Mouse (Mus musculus): ENCODE measurements at regions not wholly inside any gene's neighbourhood (a gene's known extent, or its start where the extent isn't known, plus 50 kb on each side); places are given as distances from the start of the nearest gene placed in this dataset.
"Not testable (repeated sequence)": the region's sequence is repeated elsewhere in the genome, so short reads cannot be mapped to it uniquely, and the experiment has no call there.

DNA sequence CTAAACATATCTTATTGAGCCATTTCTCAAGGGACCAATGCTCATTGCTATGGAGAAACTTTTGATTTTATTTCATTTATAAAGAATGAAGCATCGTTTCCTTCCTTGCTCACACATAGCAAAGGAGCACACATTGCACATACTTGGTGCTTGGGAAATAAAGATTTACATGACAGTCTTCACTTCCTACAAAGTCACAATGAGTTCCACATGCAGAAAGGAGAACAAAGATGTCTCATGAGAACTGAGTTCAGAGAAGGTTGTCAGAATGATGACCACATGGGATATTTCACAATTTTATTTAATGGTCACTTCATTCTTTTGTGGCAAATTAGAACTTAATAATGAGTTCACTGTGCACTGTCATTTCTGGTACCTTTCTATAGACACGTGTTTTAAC is 114.3 kb upstream of the Egfr start:
- H3K27me3 ChIP-seq (ENCODE audit: insufficient read depth, low read length): no peaks in the 10 kb centered on the region
- 88% methylated on average over 2 of the region's 2 CpGs for WGBS
- no peak for ATAC-seq (ENCODE audit: low FRiP score)
- H3K4me1 ChIP-seq (ENCODE audit: insufficient read depth, low read length): no peaks in the 10 kb centered on the region
- H3K36me3 ChIP-seq (ENCODE audit: insufficient read depth, low read length): no peaks in the 10 kb centered on the region
- no peak overlapping the region for H3K27ac ChIP-seq (ENCODE audit: low read depth, low read length)
- no peak overlapping the region for H3K4me3 ChIP-seq (ENCODE audit: low read depth, low read length)
- DNase-seq (ENCODE audit: low spot score): no peak
- H3K9me3 ChIP-seq (ENCODE audit: low read length): no peaks in the 10 kb centered on the region
- H3K4me2 ChIP-seq (ENCODE audit: low read depth, low read length, poor library complexity, severe bottlenecking): no peak overlapping the region
- no peak overlapping the region for H3K9ac ChIP-seq (replicated peaks; ENCODE audit: low read length, poor library complexity, severe bottlenecking)
- no peak for TF ChIP-seq CTCF (IDR thresholded peaks at IDR 0.05)

DNA sequence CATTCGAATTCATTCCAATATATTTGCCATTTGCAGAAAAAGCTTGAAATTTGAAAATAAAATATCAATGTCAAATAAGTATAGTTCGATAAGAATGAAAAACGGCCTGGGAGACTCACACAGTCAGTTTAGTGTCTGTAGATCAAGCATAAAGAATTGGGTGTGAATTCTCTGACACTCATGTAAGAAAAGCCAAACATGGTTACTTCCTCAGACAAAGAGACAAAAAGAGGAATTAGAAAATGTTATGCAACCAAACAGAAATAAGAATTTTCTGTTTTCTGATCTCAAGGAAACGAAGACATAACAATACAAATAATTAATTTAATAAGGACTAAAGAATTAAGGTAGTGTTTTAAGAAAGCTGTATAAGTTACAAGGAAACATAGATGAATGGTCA is 113.7 kb upstream of the Egfr start:
- H3K36me3 ChIP-seq (ENCODE audit: insufficient read depth, low read length): no peaks in the 10 kb centered on the region
- no peak overlapping the region for H3K27ac ChIP-seq (ENCODE audit: low read depth, low read length)
- DNase-seq (ENCODE audit: low spot score): no peak
- H3K4me2 ChIP-seq (ENCODE audit: low read depth, low read length, poor library complexity, severe bottlenecking): no peak overlapping the region
- TF ChIP-seq CTCF (IDR thresholded peaks at IDR 0.05): no peak
- no peak overlapping the region for H3K9ac ChIP-seq (replicated peaks; ENCODE audit: low read length, poor library complexity, severe bottlenecking)
- no peaks in the 10 kb centered on the region for H3K27me3 ChIP-seq (ENCODE audit: insufficient read depth, low read length)
- no peak for ATAC-seq (ENCODE audit: low FRiP score)
- no peaks in the 10 kb centered on the region for H3K9me3 ChIP-seq (ENCODE audit: low read length)
- no peaks in the 10 kb centered on the region for H3K4me1 ChIP-seq (ENCODE audit: insufficient read depth, low read length)
- WGBS: 90% methylated on average over 4 of the region's 4 CpGs
- H3K4me3 ChIP-seq (ENCODE audit: low read depth, low read length): no peak overlapping the region

DNA sequence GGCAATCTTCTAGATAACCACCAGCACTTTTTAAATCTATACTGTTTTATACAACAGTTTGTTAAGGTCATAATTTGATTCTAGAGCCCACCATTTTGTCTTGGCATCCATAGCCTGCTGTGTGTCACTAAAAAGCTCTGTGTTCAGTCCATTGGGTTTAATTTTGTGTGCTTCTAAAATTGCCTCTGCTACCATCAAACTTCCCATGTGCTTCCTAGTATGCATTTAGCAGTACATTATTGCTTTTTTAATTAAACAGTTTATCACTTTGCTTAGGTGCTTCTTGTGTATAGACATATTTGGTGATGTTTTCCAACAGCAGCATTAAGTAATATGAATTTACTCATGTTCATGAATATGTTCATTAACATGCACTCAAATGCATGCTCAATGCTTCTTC is 102.4 kb upstream of the Egfr start:
- H3K27ac ChIP-seq (ENCODE audit: low read depth, low read length): no peak overlapping the region
- H3K36me3 ChIP-seq (ENCODE audit: insufficient read depth, low read length): no peaks in the 10 kb centered on the region
- H3K9ac ChIP-seq (replicated peaks; ENCODE audit: low read length, poor library complexity, severe bottlenecking): no peak overlapping the region
- no peaks in the 10 kb centered on the region for H3K27me3 ChIP-seq (ENCODE audit: insufficient read depth, low read length)
- no peak for ATAC-seq (ENCODE audit: low FRiP score)
- no peaks in the 10 kb centered on the region for H3K4me1 ChIP-seq (ENCODE audit: insufficient read depth, low read length)
- no peak overlapping the region for H3K4me2 ChIP-seq (ENCODE audit: low read depth, low read length, poor library complexity, severe bottlenecking)
- peak; percentile 9 for DNase-seq (ENCODE audit: low spot score)
- H3K9me3 ChIP-seq (ENCODE audit: low read length): no peaks in the 10 kb centered on the region
- TF ChIP-seq CTCF (IDR thresholded peaks at IDR 0.05): no peak
- no peak overlapping the region for H3K4me3 ChIP-seq (ENCODE audit: low read depth, low read length)

DNA sequence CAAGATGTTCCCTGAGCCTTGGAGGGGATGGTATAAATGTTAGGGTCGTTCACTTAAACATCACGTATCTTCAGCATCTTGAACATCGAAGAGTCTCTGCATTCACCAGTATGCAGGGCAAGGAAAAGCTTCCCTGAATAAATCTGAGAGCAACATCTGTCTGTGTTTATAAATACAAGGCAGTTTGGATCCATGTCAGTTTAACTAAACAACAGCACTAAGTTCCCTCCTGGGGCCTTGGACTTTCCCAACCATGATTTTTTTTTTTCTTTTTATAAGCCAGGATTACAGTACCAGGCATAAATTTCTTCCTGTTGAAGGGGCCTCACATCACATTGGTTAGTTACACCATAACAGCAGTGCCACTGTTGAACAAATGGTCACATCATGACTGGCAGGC is 88.2 kb upstream of the Egfr start:
- ATAC-seq (ENCODE audit: low FRiP score) (no peak), DNase-seq (ENCODE audit: low spot score) (no peak)
- Histone ChIP-seq H3K27me3 (ENCODE audit: insufficient read depth, low read length) (no peaks in the 10 kb centered on the region), H3K4me2 (ENCODE audit: low read depth, low read length, poor library complexity, severe bottlenecking) (no peak overlapping the region), H3K36me3 (ENCODE audit: insufficient read depth, low read length) (no peaks in the 10 kb centered on the region), H3K9me3 (ENCODE audit: low read length) (no peaks in the 10 kb centered on the region), H3K4me3 (ENCODE audit: low read depth, low read length) (no peak overlapping the region), H3K4me1 (ENCODE audit: insufficient read depth, low read length) (no peaks in the 10 kb centered on the region), H3K27ac (ENCODE audit: low read depth, low read length) (no peak overlapping the region), H3K9ac (replicated peaks; ENCODE audit: low read length, poor library complexity, severe bottlenecking) (no peak overlapping the region)
- 93% methylated on average over 3 of the region's 3 CpGs for WGBS
- TF ChIP-seq CTCF (IDR thresholded peaks at IDR 0.05): no peak

DNA sequence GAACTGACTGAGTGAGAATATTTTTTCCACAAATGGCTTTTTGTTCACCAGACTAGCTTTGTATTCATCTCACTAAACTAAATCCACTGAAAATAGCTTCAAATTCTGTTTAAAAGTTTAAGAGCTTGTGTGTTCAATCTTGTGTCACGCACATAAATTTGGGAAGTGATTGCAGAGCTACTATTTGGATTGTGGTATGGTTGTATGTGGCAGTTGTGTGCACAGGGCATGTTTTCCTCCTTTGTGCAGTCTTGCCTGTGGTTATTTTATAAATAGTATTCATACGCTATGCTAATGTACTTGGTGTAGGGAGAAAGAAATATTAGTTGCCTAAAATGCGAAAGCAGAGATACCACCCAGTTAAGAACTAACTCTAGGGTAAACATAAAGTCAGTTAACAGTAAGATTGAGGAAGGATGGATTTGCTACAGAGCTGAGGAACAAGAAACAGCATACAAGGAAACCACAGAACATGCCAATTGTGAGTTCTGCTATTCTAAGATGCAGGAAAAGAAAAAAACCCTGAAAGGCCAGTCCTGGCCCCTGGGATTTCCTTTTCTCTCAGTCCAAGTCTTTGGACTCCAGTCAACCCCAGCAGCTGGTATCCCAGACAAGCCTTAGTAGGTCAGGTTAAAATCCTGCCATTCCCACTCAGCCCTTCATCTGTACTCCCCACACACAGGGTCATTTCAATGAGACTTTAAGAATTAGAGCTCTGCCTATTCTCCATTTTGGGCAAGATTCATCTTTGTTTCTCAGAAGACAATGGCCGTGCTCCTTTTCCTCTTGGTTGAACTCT is 82.4 kb upstream of the Egfr start:
- ATAC-seq (ENCODE audit: low FRiP score) (no peak), DNase-seq (ENCODE audit: low spot score) (peak; percentile 58)
- no peak for TF ChIP-seq CTCF (IDR thresholded peaks at IDR 0.05)
- H3K9me3 ChIP-seq (ENCODE audit: low read length): no peaks in the 10 kb centered on the region
- no peaks in the 10 kb centered on the region for H3K27me3 ChIP-seq (ENCODE audit: insufficient read depth, low read length)
- no peak overlapping the region for H3K4me2 ChIP-seq (ENCODE audit: low read depth, low read length, poor library complexity, severe bottlenecking)
- 82% methylated on average over 4 of the region's 4 CpGs for WGBS
- H3K36me3 ChIP-seq (ENCODE audit: insufficient read depth, low read length): no peaks in the 10 kb centered on the region
- no peak overlapping the region for H3K9ac ChIP-seq (replicated peaks; ENCODE audit: low read length, poor library complexity, severe bottlenecking)
- H3K4me3 ChIP-seq (ENCODE audit: low read depth, low read length): no peak overlapping the region
- no peaks in the 10 kb centered on the region for H3K4me1 ChIP-seq (ENCODE audit: insufficient read depth, low read length)
- no peak overlapping the region for H3K27ac ChIP-seq (ENCODE audit: low read depth, low read length)

DNA sequence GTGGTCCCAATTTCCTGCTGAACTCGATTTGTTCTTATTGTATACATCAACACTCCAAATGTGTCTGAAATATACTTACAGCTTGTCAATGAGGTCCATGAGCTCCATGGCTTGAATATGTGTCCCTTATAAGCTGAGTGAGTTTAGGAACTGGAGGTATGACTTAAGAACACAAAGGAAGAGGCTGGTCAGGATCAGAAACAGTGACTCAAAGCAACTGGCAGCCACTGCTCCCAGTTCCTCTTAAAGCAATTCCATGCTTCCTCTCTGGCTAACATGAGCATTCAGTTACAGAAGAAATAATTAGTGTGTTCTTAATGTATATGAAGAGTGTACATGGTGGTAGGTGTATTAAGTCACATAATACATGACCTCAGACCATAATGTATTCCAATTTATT is 81.7 kb upstream of the Egfr start:
- no peak overlapping the region for H3K9ac ChIP-seq (replicated peaks; ENCODE audit: low read length, poor library complexity, severe bottlenecking)
- WGBS: 66% methylated on average over 1 of the region's 1 CpGs
- no peak for TF ChIP-seq CTCF (IDR thresholded peaks at IDR 0.05)
- ATAC-seq (ENCODE audit: low FRiP score): no peak
- H3K4me1 ChIP-seq (ENCODE audit: insufficient read depth, low read length): no peaks in the 10 kb centered on the region
- H3K4me2 ChIP-seq (ENCODE audit: low read depth, low read length, poor library complexity, severe bottlenecking): no peak overlapping the region
- no peaks in the 10 kb centered on the region for H3K27me3 ChIP-seq (ENCODE audit: insufficient read depth, low read length)
- H3K36me3 ChIP-seq (ENCODE audit: insufficient read depth, low read length): no peaks in the 10 kb centered on the region
- no peaks in the 10 kb centered on the region for H3K9me3 ChIP-seq (ENCODE audit: low read length)
- no peak overlapping the region for H3K27ac ChIP-seq (ENCODE audit: low read depth, low read length)
- DNase-seq (ENCODE audit: low spot score): no peak
- H3K4me3 ChIP-seq (ENCODE audit: low read depth, low read length): no peak overlapping the region

DNA sequence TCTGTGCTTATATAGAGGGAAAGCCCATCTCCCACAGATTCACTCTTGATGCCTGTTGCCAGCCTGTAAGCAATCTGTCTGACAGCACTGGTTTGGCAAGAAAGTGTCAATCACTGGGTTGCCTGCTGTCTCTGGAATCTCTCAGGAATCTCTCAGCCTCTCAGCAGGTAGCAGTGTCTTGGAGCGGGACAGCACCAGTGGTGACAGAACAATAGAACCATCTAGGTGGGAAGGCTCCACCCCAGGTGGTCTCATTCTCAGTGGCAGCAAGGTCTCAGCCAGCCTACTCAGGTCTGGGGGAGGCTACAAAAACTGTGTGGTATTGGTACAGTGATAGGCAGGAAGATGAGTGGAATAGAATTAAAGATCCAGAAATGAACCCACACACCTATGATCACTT is 76.1 kb upstream of the Egfr start:
- H3K4me2 ChIP-seq (ENCODE audit: low read depth, low read length, poor library complexity, severe bottlenecking); H3K9me3 ChIP-seq (ENCODE audit: low read length); H3K27me3 ChIP-seq (ENCODE audit: insufficient read depth, low read length); H3K9ac ChIP-seq (replicated peaks; ENCODE audit: low read length, poor library complexity, severe bottlenecking); H3K4me1 ChIP-seq (ENCODE audit: insufficient read depth, low read length); DNase-seq (ENCODE audit: low spot score); ATAC-seq (ENCODE audit: low FRiP score); H3K27ac ChIP-seq (ENCODE audit: low read depth, low read length); H3K36me3 ChIP-seq (ENCODE audit: insufficient read depth, low read length); H3K4me3 ChIP-seq (ENCODE audit: low read depth, low read length): not testable (repeated sequence)
- WGBS: 10% methylated on average over 1 of the region's 1 CpGs

All from midbrain, postnatal 0 days (tissue).